Comparison of ENCODE assay signal across 15 mouse cellular contexts in genomic region chr13:45690426-45690825, GRCm38 (mm10).
A peak's percentile ranks its signal among the peaks of the same experiment; 100 is the strongest.
DNase-seq lines count a peak whose midpoint lies in the region; ATAC-seq lines count a peak whose summit lies in the region.
"Had no signal": no experiment of that assay in that cellular context is flagged by ENCODE, and none has a peak within 500 bp of the region (broad histone marks: within the 10 kb centered on the region; RNA-seq: fewer than 3 reads in every experiment).

No protein-coding gene starts in this region.

- DNase-seq in heart, adult 11 months, result peak; percentile 90
- no peak for DNase-seq in heart, postnatal 36 days
- DNase-seq in R1 (ENCODE audit: low read depth, low spot score), result peak; percentile 13
- peak; percentile 32 to 55 for DNase-seq in cerebellum, adult 18-20 months
- peak; percentile 22 for DNase-seq in gastrocnemius, postnatal 10 days
- no peak for DNase-seq in yolk sac, embryonic 10.5 days (ENCODE audit: low spot score)
- no peak for DNase-seq in right cerebral cortex, postnatal 4 days
- DNase-seq: embryo, embryonic 11 days; liver; lung, embryonic 14.5 days; right cerebral cortex, postnatal 25 days had no signal

- ATAC-seq in monocyte, adult 5-6 weeks (replicated peaks; ENCODE audit: insufficient number of reproducible peaks, low FRiP score, low TSS enrichment, poor library complexity, severe bottlenecking), result no peak
- ATAC-seq: activated CD4-positive, CD25-positive, alpha-beta regulatory T cell, adult 4 months; forebrain, embryonic 15.5 days; intestine, embryonic 15.5 days had no signal

- intact Hi-C loops in heart, postnatal 36 days (cut with DNase I), result loop anchor here (5.0 kb wide), 1 partner anchor 117 kb away; no protein-coding TSS in a partner anchor

Comparison
In these comparisons a context has a peak if more than half of its experiments do, and no peak if none do; other contexts are left out.
1. DNase-seq: peak in heart, adult 11 months (single experiment), R1 (single experiment), cerebellum, adult 18-20 months (2 of 2) and gastrocnemius, postnatal 10 days (single experiment); none in heart, postnatal 36 days (0 of 2), yolk sac, embryonic 10.5 days (single experiment) and right cerebral cortex, postnatal 4 days (single experiment).